Mouse (Mus musculus) cerebellum, postnatal 10 days (tissue): Measurements from ENCODE around the gene Atmin.

ENCODE experiments used
- DNase-seq, 2 experiments: peaks; one replicate each; pipeline ENCODE4 v3.0.0; 2021; ENCODE audit warnings: mixed read lengths in 2 of 2

The Atmin gene

DNA sequence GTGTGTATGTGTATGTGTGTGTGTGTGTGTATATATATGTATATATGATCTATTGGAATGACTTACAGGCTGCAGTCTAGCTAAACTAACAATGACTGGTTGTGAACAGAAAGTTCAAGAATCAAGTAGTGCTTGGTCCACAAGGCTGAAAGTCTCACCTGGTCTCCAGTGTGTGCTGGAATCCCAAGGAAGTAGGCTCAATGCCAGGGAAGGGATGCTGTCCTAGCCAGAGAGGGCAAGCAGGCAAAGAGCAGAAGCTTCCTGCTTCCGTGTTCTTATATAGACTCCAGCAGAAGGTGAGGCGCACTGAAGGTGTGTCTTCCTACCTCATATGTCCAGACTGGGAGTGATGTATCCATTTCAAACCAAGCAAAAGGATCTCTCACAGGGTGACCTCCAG is 8.6 kb downstream of the Atmin start:
- DNase-seq, result no peak

DNA sequence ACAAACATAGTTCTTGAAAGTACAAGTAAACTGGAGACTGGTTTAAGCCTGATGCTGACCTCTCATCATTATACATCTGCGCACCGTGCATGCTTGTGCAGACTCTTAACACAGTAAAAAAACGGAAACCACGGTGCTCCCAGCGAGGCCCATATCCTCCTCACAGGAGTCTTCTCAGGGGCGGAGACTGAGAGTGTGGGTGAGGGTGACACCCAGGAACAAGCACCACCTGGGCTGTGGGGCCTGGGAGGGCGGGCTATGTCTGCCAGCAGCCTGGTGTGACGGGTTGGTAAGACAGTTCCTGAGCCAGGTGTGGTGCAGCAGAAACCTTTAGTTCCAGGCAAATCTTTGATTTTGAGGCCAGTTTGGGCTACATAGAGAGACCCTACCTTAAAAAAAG is 9.2 kb downstream of the Atmin start:
- no peak for DNase-seq

DNA sequence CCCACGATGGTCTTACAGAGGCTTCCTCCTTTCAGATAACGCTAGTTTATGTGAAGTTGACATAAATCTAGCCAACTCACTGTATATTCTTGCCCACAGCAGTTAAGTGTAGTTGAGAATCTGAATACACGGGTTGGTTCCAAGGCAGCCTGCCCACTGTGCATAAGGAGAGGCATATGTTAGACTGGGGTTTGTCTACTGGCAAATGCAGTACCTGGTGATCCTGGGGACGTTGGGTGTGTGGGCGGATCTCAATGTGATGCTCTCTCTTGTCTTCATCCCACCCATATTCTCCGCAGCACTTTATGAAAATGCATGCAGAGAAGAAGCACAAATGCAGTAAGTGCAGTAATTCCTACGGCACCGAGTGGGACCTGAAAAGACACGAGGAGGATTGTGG is 11.2 kb downstream of the Atmin start:
- DNase-seq, result no peak

DNA sequence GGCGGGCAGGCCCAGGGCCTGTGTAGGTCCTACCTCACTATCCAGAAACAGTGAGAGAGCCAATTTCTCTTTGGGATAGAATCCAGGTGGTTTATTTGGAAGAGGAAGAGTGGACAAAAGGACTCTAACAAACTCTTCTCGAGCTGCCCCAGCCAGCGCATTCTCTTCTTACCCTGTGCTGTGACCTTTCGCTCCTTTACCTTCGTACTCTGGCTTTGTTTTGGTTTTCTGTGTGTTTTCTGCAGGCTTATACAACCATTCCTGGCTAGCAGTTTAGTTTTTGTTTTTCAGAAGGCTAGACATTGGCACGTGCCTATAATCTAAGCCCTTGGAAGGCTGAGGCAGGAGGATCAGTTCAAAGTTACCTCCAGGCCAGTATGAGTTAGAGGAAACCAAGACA is 26.3 kb downstream of the Atmin start:
- no peak for DNase-seq

DNA sequence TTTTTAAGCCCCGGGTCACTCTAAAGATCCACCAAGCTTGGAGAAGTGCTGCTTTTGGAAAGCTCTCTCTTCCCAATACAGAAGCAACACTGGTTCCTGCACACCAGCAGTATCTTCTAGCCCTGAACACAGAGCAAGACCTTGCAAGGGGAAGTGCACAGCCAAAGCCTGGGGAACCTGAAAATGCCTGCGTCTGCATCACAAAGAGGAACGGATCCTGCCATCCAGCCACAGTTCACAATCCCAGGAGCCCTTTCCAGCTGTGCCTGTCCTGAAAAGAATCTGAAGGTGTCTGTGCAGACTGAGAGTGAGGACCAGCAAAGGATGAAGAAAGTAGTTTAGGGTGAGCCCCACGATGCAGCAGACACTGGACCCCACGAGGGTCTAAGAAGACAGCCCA is 31.9 kb downstream of the Atmin start:
- no peak for DNase-seq

DNA sequence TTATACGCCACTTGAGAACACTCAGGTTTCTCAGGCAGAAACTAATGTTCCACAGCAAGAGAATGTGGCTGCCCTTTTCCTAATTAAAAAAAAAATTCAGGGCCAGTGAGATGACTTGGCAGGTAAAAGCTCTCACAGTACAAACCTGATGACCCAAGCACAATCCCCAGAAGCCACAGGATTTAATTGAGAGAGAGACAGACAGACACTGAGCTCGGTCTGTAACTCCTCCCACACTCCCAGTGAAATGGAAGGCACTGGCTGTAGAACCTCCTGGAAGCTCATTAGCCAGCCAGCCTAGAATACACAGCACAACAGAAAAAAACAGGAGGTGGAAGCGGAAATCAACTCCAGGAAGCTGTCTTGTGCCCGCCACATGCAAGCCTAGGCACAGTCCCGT is 32.4 kb downstream of the Atmin start:
- no peak for DNase-seq

DNA sequence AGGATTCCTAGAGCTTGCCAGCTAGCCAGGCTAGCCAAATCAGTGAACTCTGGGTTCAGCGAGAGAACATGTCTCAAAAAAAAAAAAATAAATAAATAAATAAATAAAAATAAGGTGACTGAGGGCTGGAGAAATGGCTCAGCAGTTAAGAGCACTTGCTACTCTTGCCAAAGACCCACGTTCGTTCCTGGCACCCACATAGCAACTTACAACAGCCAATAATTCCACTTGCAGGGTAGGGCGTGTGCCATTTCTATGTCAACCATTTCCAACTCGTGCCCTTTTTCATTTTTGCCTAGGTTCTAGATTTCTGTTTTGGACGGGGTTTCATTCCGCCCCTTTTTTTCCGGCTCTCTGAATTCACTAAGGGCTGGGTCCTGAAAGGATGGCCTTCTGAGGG is 34.9 kb downstream of the Atmin start:
- peak in 1 of 2 experiments; percentile 14 for DNase-seq

DNA sequence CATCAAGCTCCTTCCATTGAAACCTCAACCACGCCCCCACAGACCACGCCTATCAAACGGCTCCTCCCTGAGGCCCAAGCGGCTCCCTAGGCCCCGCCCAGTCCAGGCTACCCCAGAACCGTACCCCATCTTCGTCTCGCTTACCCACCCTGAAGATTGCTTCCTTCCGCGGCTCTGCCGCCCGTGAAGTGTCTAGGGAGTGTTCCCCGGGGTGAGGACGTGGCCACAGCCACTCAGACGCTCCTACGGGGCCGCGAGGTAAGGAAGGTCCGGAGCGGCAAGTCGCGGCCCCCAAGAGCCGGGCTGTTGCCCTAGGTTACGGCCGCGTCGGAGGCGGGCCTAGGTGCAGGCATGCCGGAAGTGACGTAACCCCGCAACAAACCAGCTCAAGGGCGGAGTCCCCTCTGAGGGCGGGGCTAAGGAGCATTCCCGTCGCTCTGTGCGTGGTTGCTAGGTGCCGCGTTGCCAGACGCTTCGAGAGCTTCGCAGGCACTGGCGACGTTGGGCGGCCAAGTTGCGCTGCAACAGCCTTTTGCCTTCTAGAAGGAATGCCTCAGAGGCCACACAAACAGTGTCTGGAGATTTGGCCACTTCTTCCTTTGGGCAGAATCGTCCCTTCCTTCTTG is 35.6 kb downstream of the Atmin start, which contains the start of gene 1700030J22Rik:
Gene 1700030J22Rik (minus strand): TSS at position 329 of the 626 bp plus-strand sequence.
- peak; percentile 99 for DNase-seq

DNA sequence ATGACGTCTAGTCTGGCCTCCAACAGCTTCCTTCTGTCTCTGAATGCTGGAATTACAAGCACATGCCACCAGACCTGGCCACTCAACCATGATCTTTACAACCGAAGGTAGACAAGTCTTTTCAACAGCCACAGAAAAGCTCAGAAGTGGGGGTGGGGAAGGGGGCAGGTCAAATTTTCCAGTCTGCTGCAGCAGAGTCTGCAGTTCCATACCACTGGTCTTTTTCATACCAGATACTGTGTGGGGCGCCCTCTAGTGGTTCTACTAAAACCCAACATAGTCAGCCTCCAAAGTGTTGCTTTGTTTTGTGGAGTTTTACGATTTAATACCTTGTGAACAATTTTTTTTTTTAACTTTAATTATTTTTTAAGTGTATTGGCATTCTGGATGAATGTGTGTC is 36.9 kb downstream of the Atmin start:
- peak; percentile 77 to 86 for DNase-seq

DNA sequence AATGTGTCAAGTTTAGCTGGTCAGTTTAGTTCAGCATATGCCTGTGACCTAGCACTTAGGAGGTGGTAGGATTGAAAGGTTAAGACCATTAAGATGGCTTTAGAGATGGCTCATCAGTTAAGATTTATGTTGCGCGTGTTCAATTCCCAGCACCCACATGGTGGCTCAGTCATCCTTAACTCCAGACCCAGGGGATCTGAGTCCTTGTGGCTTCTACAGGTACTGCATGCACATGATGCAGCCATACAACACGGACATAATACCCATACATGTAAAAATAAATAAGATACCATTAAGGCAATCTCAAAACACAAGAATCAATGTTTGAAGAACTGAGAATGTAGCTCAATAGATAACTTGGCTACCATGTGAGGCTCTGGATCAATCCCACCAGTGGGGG is 46.6 kb downstream of the Atmin start:
- DNase-seq, result no peak

DNA sequence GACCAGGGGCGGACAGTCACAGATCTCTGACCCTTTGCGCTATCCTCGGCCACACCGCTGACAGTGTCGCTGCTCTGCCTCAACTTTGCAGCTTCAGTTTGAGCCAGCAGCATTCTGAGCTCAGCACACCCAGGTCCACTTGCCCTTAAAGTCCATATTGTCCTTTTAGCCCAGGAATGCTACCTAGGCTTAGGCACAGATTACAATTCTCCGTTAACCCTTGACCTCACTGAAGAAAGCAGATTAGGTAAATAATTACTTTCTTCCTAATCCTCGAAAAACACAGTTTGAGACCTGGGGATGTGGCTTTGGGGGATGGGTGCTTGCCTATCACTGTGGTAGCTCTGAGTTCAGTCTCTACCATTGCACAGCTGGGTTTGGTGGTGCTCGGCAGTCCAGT is 48.0 kb downstream of the Atmin start:
- DNase-seq, result no peak

DNA sequence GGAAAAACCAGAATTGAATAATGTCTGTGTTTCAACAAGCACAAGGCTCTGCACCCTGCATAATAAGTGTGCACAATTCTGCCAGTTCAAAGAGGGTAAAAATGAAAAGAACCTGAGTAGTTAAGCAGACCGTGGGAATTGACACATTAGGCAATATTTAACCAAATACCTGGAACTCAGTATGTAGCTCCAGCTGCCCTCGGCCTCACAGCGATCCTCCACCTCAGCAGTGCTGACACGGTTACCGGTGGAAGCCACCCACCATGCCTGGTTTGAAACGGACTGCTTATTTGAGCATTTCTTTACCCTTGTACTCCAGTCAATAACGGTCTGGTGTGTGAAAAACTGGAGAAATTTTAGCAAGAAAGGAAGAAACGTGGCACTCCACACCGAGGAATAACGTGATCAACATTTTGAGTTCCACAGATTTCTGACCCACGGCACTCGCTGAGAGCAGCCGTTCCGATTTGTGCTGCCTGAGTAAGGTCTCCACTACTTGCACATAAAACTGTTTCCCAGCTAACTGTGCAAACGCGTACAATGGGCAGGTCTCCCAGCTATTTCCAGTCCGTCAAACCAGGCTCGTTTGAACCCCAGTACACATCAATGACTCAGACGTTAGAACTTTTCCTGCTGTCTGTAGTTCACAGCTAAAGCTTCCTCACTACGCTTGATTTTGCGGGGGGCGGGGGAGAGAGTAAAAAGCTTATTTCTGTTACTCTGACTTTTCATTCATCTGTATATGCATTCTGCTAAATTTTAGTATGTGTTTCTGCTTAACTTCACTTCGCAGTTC is 49.2 kb downstream of the Atmin start:
- peak in 1 of 2 experiments; percentile 23 for DNase-seq

DNA sequence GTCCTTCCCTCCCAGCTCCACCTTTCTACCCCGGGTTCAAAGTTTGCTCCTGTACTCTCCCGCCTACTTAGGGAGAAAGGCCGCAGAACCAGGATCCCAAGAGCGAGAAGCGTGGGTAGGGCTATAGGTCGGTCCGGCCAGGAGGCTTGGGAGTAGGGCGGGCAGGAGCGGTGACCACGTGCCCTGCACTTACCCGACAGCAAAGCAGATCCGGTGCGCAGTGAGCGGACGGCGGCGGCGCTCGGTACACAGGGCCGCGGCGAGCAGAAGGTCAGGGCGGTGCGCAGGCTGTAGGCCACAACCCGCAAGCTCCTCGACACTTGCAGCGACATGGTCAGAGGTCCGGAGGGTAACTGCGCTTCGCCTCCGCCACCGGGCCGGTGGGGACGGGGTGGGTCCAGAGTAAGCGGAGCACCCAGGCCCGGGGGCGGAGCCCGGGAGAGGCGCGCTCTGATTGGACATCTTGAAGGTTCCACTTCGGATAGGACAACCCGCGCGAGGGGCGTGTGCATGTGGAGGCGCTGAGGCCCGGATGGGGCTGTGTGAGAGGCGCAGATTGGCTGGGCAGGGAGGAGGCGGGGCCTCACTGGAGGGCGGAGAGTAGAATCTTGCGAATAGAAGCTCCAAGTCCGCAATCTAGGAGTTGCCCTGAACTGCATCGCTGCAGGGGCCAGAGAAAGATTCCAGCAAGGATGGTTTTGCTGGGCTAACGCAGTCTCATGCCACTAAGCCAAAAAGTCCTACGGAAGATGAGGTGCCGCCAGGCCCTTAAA is 50.1 kb downstream of the Atmin start, which contains the start of gene Gcsh:
Gene Gcsh (minus strand): TSS at position 443 of the 773 bp plus-strand sequence.
- DNase-seq, result peak; percentile 98 to 99

DNA sequence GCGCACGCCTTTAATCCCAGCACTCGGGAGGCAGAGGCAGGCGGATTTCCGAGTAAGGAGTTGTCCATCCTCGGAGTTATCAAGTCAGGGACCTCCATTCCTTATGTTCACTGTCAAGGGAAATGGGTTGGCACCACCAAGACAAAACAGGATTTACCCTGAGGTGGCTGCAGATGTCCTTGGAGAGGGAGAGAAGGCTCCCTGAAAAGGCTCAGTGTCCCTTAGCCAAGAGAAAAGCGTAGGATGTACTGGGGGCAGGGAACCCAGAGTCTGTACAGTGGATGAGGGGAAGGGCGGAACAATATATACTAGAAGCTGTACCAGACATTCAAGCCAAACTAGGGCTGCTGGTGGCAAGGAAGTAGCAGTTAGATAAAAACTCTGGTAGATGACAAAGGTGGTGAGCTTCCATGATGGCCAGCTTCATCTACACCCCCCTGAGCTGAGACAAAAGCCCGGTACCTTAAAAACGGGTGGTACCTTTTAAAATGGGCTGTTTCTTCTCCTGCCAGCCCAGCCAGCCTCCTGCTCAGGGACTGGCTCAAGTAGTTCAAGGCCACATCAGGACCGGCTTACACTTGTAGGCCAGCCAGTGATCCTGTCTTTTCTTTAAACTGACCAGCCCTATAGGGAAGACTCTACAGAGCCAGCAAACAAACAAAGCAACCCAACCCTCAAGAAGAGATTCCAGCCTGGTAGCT is 51.0 kb downstream of the Atmin start:
- no peak for DNase-seq
